Mouse (Mus musculus): ENCODE measurements around the gene Ciapin1.
"Not testable (repeated sequence)": the region's sequence is repeated elsewhere in the genome, so short reads cannot be mapped to it uniquely, and the experiment has no call there.

Gene Ciapin1

GRCm38 (mm10) chr8:94854761-94855160, 16.6 kb upstream of the Ciapin1 start:
- DNase-seq, result not testable (repeated sequence)

GRCm38 (mm10) chr8:94850049-94850448, 11.9 kb upstream of the Ciapin1 start:
- DNase-seq, result no peak

DNA sequence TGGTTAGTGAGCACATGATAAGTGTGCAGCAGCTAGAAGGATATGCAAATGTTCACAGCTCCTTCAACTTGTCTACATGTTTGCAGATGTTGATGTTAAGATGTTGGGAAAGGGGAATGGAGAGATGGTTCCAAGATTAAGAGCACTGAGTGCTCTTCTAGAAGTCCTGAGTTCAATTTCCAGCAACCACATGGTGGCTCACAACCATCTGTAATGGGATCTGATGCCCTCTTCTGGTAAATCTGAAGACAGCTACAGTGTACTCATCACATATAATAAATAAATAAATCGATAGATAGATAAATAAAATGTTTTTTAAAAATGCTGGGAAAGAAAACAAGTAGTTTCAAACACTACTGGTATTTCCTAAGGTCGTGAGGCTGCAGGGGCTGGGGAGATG, 3.0 kb upstream of the Ciapin1 start:
- DNase-seq, result no peak

- DNase-seq, result peak; percentile 70 to 83
Measured at GRCm38 (mm10) chr8:94838600-94838999, 442 bp upstream of the Ciapin1 start.

DNA sequence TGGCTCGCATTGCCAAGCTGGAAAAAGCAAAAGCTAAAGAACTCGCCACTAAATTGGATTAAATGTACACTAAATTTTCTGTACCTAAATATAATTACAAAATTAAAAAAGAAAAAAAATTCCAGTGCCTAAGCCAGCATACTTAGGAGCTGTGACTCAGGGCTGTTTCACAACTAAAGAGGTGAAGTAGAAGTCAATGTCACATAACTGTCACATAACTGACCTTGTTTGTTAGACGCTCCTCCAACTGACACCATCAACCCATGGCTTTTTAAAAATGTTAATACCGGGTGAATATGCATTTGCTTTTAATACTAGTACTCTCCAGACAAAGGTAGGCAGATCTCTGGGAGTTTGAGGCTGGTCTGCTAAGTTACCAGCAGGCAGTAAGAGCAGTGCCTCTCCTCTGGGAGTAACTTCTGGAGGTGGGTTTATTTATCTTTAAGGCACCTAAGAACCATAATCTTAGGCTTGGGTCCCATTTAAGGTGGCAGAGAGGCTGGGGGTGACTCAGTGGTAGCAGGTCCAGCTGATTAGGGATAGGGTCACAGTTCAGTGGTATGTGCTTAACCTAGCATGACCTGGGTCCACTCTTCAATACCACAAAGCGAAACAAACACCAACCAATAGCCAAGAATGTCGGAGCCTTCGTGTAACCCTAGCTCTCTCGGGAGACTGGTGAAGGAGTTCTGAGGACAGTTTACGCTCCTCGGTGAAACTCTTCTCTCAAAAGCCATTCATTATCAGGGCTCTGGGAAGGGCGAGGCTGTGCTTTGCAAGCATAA, 1.5 kb downstream of the Ciapin1 start:
- DNase-seq, result no peak

DNA sequence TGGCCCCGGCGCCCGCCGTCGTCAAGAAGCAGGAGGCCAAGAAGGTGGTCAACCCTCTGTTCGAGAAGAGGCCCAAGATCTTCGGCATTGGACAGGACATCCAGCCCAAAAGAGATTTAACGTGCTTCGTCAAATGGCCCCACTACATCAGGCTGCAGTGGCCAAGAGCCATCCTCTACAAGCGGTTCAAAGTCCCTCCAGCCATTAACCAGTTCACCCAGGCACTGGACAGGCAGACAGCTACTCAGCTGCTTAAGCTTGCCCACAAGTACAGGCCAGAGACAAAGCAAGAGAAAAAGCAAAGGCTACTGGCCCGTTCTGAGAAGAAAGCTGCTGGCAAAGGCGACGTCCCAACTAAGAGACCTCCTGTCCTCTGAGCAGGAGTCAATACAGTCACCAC, 2.4 kb downstream of the Ciapin1 start:
- DNase-seq, result not testable (repeated sequence)

DNA sequence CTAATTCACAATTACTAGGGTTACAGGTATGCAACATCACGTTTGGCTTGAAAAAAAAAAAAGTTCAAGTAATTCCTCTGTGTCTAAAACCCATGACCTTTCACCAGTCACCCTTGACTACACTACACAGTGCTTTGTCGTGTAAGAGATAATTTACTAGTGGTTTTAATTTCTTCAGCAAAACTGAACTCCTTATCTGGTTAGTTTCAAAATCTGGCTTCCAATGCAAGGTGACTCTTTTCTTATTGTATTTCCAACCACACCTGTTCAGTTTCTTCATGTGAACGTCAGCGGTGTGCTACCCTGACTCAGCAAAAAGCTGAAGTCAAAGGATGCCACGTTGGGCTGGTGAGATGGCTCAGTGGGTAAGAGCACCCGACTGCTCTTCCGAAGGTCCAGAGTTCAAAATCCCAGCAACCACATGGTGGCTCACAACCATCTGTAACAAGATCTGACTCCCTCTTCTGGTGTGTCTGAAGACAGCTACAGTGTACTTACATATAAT, 4.2 kb downstream of the Ciapin1 start:
- DNase-seq, result not testable (repeated sequence)

GRCm38 (mm10) chr8:94828284-94828683, 9.9 kb downstream of the Ciapin1 start:
- DNase-seq, result no peak

DNA sequence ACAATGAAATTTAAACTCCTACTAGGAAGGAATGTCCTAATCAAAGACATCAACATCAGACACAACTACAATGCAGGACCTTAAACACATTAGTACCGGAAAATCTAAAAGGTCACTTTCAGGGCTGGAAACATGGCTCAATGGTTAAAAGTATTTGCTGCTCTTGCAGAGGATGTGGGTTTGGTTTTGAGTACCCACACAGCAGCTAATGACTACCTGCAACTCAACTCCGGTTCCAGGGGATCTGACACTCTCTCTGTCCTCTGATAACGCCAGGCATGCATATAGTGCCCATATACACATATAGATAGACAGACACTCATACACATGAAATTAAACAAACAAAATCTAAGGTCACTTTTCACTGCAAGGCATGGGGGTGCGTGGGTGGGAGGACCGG, 11.9 kb downstream of the Ciapin1 start:
- no peak for DNase-seq

DNA sequence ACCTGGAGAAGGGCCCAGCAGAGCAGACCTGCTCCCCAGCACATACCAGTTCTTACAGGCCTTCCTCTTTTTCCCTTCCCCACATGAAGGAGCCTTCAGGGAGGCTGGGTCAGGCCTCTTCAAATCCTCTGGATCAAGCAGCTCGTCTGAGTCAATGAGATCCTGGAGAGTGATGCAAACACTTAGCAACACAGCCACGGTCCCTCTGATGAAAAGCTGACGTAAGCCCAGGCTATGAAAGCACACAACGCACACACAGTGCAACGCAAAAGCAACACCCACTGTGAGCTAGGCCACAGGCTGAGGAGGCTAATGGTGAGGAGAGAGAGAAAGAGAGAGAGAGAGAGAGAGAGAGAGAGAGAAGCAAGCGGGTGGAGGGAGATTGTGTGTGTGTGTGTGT, 13.0 kb downstream of the Ciapin1 start:
- no peak for DNase-seq

GRCm38 (mm10) chr8:94822637-94823560, 15.3 kb downstream of the Ciapin1 start:
- peak; percentile 82 to 87 for DNase-seq

DNA sequence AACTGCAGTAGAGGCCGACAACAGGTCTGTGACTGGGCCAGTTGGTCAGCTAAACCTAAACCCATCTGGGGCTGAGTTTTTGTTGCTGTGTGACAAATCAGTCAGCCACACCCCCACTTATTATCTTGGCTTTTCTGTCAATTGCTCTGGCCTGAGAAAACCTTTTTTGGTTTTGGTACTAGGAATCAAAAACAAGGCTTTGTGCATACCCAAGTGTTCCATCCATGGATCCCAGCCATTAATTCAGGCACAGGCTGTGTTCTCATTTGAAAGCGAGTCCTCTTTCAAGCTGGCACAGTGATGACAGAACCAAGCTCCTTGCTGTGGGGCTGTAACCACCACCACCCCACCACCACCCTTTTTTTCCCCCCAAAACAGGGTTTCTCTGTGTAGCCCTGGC, 16.8 kb downstream of the Ciapin1 start:
- no peak for DNase-seq

DNA sequence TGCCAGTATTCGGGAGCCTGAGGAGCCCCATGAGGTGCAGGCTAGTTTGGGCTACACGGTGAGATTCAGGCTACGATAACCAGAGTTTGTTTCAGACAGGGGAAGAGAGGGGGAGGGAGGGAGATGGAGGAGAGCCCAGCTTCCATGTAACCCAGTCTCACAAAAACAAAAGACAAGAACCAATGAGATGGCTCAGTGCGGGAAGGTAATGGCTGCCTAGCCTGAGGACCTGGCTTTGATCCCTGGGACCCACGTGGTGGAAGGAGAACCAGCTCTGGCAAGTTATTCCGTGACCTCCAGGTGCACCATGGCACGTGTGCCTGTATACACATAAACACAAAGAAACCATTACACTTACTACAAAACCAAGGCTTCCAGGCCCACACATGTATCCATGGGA, 17.6 kb downstream of the Ciapin1 start:
- peak; percentile 21 to 40 for DNase-seq

- DNase-seq, result no peak
Measured at GRCm38 (mm10) chr8:94819671-94820179, 18.4 kb downstream of the Ciapin1 start.

- no peak for DNase-seq
Measured at GRCm38 (mm10) chr8:94817933-94818332, 20.2 kb downstream of the Ciapin1 start.

- DNase-seq, result peak; percentile 40 to 50
Measured at GRCm38 (mm10) chr8:94814556-94814955, 23.6 kb downstream of the Ciapin1 start.

DNA sequence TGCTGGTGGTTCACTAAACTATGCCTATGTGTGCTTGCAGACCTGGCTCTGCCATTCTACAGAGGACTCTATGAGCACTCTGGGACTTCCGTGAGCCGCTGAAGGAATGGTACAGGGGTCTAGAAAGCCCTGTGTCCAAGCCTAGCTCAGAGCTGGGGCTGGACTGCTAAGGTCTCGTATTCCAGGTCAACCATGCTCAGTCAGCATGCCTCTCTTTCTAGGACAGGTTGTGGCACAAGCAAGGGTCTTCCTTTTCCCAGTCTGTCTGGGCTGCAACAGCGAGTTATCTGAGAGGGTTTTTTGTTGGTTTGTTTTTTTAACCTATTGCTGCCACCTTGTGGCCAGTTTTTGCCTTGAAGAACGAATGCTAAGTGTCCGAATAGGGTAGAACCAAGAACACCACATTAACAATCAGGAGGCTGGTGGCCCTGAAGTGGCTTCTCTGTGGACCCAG, 25.5 kb downstream of the Ciapin1 start:
- peak; percentile 89 to 90 for DNase-seq

GRCm38 (mm10) chr8:94811654-94812053, 26.5 kb downstream of the Ciapin1 start:
- DNase-seq, result peak; percentile 22 to 27

GRCm38 (mm10) chr8:94810855-94811254, 27.3 kb downstream of the Ciapin1 start:
- DNase-seq, result no peak

DNA sequence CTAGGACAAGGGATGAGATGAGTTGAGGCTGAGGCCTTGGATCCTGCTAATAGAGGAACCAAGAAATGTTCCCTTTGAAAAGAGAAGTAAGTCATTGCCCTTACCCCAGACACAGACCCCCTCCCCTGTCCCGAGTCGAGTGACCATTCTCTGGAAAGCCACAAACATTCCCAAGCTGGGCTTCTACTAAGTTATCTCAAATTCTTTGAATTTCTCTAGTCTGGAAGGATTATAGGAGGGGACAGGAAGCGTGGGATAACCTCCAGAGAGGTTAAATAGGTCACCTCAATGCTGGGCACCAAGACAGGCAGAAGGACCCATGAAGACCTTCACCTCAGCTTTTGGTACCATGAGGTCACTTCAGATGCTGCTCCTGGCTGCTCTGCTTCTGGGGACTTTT, 28.0 kb downstream of the Ciapin1 start, which contains the start of gene Ccl17:
Gene Ccl17, plus strand, starts transcription at position 301 of the 400 bp plus-strand sequence.
- no peak for DNase-seq

GRCm38 (mm10) chr8:94808372-94808771, 29.8 kb downstream of the Ciapin1 start:
- no peak for DNase-seq

DNA sequence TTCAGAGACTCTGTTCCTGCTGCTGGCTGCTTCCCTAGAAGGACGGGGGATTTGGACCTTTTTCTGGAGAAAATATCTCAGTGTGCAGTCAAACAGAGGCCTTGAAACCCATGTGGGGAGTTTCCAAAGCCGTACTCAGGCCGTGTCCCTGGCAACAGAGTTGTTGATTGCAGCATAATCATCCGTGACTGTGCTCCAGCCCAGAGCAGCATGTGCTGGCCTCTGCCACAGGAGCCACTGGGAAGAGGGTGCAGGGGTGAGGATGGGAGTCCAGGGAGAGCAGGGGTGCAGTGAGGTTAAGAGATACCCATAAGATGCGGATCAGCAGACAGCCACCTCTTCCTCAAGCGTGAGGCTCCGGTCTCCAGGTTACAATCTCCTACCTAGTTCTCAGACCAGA, 30.7 kb downstream of the Ciapin1 start:
- DNase-seq, result peak in 1 of 2 experiments; percentile 39

DNA sequence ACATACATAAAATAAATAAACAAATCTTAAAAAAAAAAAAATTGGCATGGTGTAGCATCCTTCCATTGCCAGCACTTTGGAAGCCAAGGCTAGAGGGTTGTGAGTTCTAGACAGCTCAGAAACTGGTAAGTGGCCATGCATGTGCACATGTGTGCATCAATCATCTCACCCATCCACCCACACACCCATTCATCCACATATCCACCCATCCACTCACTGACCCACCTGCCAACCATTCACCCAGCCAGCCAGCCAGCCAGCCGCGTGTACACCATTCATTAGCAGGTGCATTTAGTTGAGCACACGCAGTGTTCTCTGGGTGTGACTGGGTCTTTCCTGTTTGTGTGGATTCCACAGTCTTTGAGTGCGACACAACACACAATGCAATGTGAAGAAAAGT, 32.3 kb downstream of the Ciapin1 start:
- no peak for DNase-seq
